Mouse (Mus musculus): ENCODE data around the gene Platr17. TPM values are rescaled to one million over a fixed set of nuclear protein-coding genes. Genes with fewer than 3 reads are reported as not detected.
"Not testable (repeated sequence)": the region's sequence is repeated elsewhere in the genome, so short reads cannot be mapped to it uniquely, and the experiment has no call there.

Gene Platr17
- polyA plus RNA-seq, 1 experiment from 2014 or later: 0.31 TPM

GRCm38 (mm10) chr17:33891892-33892291 lies 13.0 kb upstream of the Platr17 start:
- not testable (repeated sequence) for H3K9me3 ChIP-seq; H3K27me3 ChIP-seq; H3K4me3 ChIP-seq; H3K27ac ChIP-seq; H3K9ac ChIP-seq; H3K36me3 ChIP-seq; ATAC-seq (ENCODE audit: borderline replicate concordance, extremely low read depth, low FRiP score, low TSS enrichment); H3K4me2 ChIP-seq
- H3K4me1 ChIP-seq: peaks cover 17% of the 10 kb centered on the region; the same call in 1 of the 2 replicates
- 69% methylated on average over 6 of the region's 6 CpGs for WGBS

GRCm38 (mm10) chr17:33892429-33892828 lies 12.5 kb upstream of the Platr17 start:
- no peak for ATAC-seq (ENCODE audit: borderline replicate concordance, extremely low read depth, low FRiP score, low TSS enrichment)
- H3K9ac ChIP-seq: no peak overlapping the region
- no peak overlapping the region for H3K4me2 ChIP-seq
- H3K27ac ChIP-seq: no peak overlapping the region
- H3K27me3 ChIP-seq: no peaks in the 10 kb centered on the region
- WGBS: 27% methylated on average over 7 of the region's 7 CpGs
- H3K9me3 ChIP-seq: no peaks in the 10 kb centered on the region
- no peaks in the 10 kb centered on the region for H3K36me3 ChIP-seq
- no peak overlapping the region for H3K4me3 ChIP-seq
- H3K4me1 ChIP-seq: peaks cover 17% of the 10 kb centered on the region; the same call in 1 of the 2 replicates

GRCm38 (mm10) chr17:33893011-33893410 lies 11.9 kb upstream of the Platr17 start:
- not testable (repeated sequence) for H3K4me3 ChIP-seq

DNA sequence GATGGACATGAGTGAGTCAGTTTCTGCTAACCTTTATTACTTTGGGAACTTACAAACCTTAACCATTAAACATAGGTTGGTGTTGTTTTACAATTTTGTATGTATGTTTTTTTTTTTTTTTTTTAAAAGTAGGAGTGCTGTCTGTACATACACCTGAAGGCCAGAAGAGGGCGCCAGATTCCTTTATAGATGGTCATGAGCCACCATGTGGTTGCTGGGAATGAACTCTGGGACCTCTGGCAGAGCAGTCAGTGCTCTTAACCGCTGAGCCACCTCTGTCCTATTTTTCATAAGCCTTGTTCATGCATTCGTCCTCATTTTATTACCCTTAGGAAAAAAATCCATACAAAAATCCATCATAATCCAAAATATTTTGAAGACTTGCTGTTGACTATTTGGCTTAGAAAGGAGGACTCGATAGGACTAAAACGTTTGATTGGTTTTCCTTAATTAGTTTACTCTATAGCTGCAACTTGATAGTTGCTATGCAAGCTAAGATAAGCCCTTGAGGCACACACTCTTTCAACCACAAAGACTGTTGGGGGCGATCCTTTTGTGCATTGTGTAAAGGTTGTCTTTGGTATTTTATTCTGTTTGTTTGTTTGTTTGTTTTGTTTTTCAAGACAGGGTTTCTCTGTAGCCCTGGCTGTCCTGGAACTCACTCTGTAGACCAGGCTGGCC lies 7.7 kb upstream of the Platr17 start:
- no peak for ATAC-seq (ENCODE audit: borderline replicate concordance, extremely low read depth, low FRiP score, low TSS enrichment)
- H3K4me3 ChIP-seq: no peak overlapping the region
- no peaks in the 10 kb centered on the region for H3K9me3 ChIP-seq
- H3K36me3 ChIP-seq: no peaks in the 10 kb centered on the region
- WGBS: 38% methylated on average over 6 of the region's 6 CpGs
- no peak overlapping the region for H3K9ac ChIP-seq
- H3K27ac ChIP-seq: no peak overlapping the region
- no peaks in the 10 kb centered on the region for H3K27me3 ChIP-seq
- H3K4me1 ChIP-seq: no peaks in the 10 kb centered on the region
- H3K4me2 ChIP-seq: no peak overlapping the region

More at GRCm38 (mm10) chr17:33893011-33893410, 11.9 kb upstream of the Platr17 start:
- H3K9ac ChIP-seq; ATAC-seq (ENCODE audit: borderline replicate concordance, extremely low read depth, low FRiP score, low TSS enrichment); H3K4me2 ChIP-seq; H3K27me3 ChIP-seq; H3K36me3 ChIP-seq; H3K9me3 ChIP-seq; H3K27ac ChIP-seq: not testable (repeated sequence)
- peaks cover 13% of the 10 kb centered on the region; the same call in 1 of the 2 replicates for H3K4me1 ChIP-seq
- WGBS: 66% methylated on average over 4 of the region's 4 CpGs

GRCm38 (mm10) chr17:33898193-33898592 lies 6.7 kb upstream of the Platr17 start:
- WGBS: 80% methylated on average over 4 of the region's 4 CpGs
- H3K36me3 ChIP-seq; H3K4me2 ChIP-seq; H3K4me1 ChIP-seq; H3K4me3 ChIP-seq; H3K27me3 ChIP-seq; ATAC-seq (ENCODE audit: borderline replicate concordance, extremely low read depth, low FRiP score, low TSS enrichment); H3K9ac ChIP-seq; H3K27ac ChIP-seq; H3K9me3 ChIP-seq: not testable (repeated sequence)

GRCm38 (mm10) chr17:33899642-33900041 lies 5.3 kb upstream of the Platr17 start:
- no peaks in the 10 kb centered on the region for H3K36me3 ChIP-seq
- H3K9ac ChIP-seq: no peak overlapping the region
- no peak for ATAC-seq (ENCODE audit: borderline replicate concordance, extremely low read depth, low FRiP score, low TSS enrichment)
- 71% methylated on average over 4 of the region's 4 CpGs for WGBS
- H3K9me3 ChIP-seq: no peaks in the 10 kb centered on the region
- no peak overlapping the region for H3K27ac ChIP-seq
- H3K27me3 ChIP-seq: no peaks in the 10 kb centered on the region
- no peak overlapping the region for H3K4me2 ChIP-seq
- no peak overlapping the region for H3K4me3 ChIP-seq
- H3K4me1 ChIP-seq: no peaks in the 10 kb centered on the region

- Histone ChIP-seq H3K9ac (no peak overlapping the region), H3K27me3 (no peaks in the 10 kb centered on the region), H3K27ac (no peak overlapping the region), H3K4me2 (no peak overlapping the region), H3K9me3 (no peaks in the 10 kb centered on the region), H3K4me3 (no peak overlapping the region), H3K36me3 (no peaks in the 10 kb centered on the region), H3K4me1 (no peaks in the 10 kb centered on the region)
- no peak for ATAC-seq (ENCODE audit: borderline replicate concordance, extremely low read depth, low FRiP score, low TSS enrichment)
- WGBS: 55% methylated on average over 7 of the region's 7 CpGs
These were observed 4.5 kb upstream of the Platr17 start for GRCm38 (mm10) chr17:33900281-33900988.

GRCm38 (mm10) chr17:33900989-33901314 lies 4.0 kb upstream of the Platr17 start:
- Histone ChIP-seq H3K27me3 (no peaks in the 10 kb centered on the region), H3K4me1 (no peaks in the 10 kb centered on the region), H3K9me3 (no peaks in the 10 kb centered on the region), H3K4me3 (no peak overlapping the region), H3K36me3 (no peaks in the 10 kb centered on the region), H3K4me2 (no peak overlapping the region), H3K9ac (no peak overlapping the region), H3K27ac (no peak overlapping the region)
- no peak for ATAC-seq (ENCODE audit: borderline replicate concordance, extremely low read depth, low FRiP score, low TSS enrichment)
- 77% methylated on average over 4 of the region's 4 CpGs for WGBS

DNA sequence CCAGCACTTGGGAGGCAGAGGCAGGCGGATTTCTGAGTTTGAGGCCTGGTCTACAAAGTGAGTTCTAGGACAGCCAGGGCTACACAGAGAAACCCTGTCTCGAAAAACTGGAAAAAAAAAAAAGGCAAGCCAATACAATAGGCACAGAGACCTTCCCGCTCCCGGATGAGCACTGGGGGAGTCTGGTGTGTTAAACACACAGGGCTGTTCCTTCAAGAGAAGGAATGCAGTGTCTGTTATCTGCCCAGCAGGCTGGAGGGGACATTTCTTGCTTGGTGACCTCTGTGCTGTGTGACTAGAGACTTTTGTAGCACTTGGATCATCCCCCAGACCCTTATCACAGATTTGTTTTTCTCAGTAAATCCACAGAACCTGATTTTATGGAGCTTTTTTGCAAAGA lies 3.3 kb upstream of the Platr17 start:
- H3K27me3 ChIP-seq: no peaks in the 10 kb centered on the region
- H3K9ac ChIP-seq: no peak overlapping the region
- H3K4me3 ChIP-seq: no peak overlapping the region
- no peak overlapping the region for H3K4me2 ChIP-seq
- no peak for ATAC-seq (ENCODE audit: borderline replicate concordance, extremely low read depth, low FRiP score, low TSS enrichment)
- no peaks in the 10 kb centered on the region for H3K36me3 ChIP-seq
- no peak overlapping the region for H3K27ac ChIP-seq
- 68% methylated on average over 4 of the region's 4 CpGs for whole genome bisulfite sequencing
- H3K4me1 ChIP-seq: no peaks in the 10 kb centered on the region
- no peaks in the 10 kb centered on the region for H3K9me3 ChIP-seq

DNA sequence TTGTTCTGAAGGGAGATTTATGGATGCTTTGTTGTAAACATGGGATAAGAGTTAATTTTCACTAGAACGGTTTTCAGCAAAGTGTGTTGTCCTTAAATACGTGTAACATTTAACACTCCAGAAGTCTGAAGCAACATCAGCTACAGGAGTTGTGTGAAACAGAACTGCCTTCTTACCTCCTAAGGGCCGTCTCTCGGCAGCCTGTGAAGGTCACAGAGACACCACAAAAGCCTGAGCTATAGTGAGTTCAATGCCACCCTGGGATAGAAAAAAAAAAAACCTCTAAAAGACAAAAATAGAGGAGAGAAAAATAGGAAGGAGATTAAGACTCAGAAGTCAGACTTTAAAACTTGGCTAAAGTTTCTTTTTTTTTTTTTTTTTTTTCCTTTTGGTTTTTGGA lies 2.9 kb upstream of the Platr17 start:
- H3K4me2 ChIP-seq: no peak overlapping the region
- no peak overlapping the region for H3K4me3 ChIP-seq
- H3K36me3 ChIP-seq: no peaks in the 10 kb centered on the region
- 57% methylated on average over 4 of the region's 4 CpGs for WGBS
- H3K9ac ChIP-seq: no peak overlapping the region
- no peaks in the 10 kb centered on the region for H3K4me1 ChIP-seq
- no peak overlapping the region for H3K27ac ChIP-seq
- ATAC-seq (ENCODE audit: borderline replicate concordance, extremely low read depth, low FRiP score, low TSS enrichment): no peak
- H3K9me3 ChIP-seq: no peaks in the 10 kb centered on the region
- no peaks in the 10 kb centered on the region for H3K27me3 ChIP-seq

DNA sequence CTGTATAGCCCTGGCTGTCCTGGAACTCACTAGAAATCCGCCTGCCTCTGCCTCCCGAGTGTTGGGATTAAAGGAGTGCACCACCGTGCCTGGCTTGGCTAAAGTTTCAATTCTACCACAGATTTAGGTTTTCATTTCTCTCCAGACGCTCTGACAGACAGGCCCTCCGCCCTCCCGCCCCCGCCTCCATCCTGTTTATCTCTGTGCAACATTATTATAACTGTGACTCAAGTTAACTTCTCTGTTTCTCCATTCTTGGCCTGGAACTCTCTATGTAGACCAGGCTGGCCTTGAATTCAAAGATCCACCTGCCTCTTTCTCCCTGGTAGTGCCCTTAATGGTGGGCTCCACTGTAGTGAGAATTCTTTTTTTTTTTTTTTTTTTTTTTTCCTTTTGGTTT lies 2.4 kb upstream of the Platr17 start:
- 72% methylated on average over 7 of the region's 7 CpGs for WGBS
- Histone ChIP-seq H3K36me3 (no peaks in the 10 kb centered on the region), H3K9ac (no peak overlapping the region), H3K27me3 (no peaks in the 10 kb centered on the region), H3K4me3 (no peak overlapping the region), H3K4me1 (no peaks in the 10 kb centered on the region), H3K9me3 (no peaks in the 10 kb centered on the region), H3K4me2 (no peak overlapping the region), H3K27ac (no peak overlapping the region)
- no peak for ATAC-seq (ENCODE audit: borderline replicate concordance, extremely low read depth, low FRiP score, low TSS enrichment)

DNA sequence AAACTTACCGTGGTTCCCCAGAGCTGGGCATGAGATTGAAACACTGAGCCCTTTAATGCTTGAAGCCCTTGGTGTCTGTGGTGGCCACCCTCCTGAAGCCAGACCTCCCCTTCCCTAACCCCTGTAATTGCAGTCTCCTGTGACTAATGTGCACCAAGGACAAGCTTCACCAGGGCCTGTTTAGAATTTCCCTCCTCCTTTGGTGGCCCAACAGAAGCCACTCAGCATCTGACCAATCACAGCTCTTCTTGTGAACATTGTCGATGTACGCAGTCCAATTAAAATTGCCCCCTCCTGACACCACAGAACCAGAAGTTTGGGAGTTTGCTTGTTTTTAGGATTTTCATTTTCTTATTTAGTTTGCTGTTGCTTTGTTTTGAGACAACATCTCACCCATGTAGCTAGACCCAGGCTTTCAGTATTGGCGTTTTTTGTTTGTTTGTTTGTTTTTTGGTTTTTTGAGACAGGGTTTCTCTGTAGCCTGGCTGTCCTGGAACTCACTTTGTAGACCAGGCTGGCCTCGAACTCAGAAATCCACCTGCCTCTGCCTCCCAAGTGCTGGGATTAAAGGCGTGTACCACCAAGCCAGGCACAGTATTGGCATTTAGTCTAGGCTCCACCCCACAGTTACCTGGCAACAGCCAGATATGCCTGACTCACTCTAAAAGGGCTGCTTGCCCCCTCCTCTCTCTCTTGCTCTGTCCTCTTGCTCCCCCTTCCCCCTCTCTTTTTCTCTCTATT lies 854 bp upstream of the Platr17 start:
- not testable (repeated sequence) for ATAC-seq (ENCODE audit: borderline replicate concordance, extremely low read depth, low FRiP score, low TSS enrichment)

More for the DNA sequence above, 854 bp upstream of the Platr17 start:
- not testable (repeated sequence) for H3K27me3 ChIP-seq, H3K27ac ChIP-seq, H3K9me3 ChIP-seq, H3K4me1 ChIP-seq, H3K9ac ChIP-seq, H3K36me3 ChIP-seq, H3K4me3 ChIP-seq, H3K4me2 ChIP-seq
- 66% methylated on average over 6 of the region's 6 CpGs for WGBS
